Mouse (Mus musculus) 3134 (cell line): ENCODE data around the gene Chmp2b.

Experiments
- DNase-seq: peaks from one replicate; pipeline ENCODE4 v3.0.0-alpha.2; 2011; ENCODE audit warnings: low spot score; ENCODE audit not compliant: insufficient read length; ENCODE audit errors: extremely low read depth

The Chmp2b gene

DNA sequence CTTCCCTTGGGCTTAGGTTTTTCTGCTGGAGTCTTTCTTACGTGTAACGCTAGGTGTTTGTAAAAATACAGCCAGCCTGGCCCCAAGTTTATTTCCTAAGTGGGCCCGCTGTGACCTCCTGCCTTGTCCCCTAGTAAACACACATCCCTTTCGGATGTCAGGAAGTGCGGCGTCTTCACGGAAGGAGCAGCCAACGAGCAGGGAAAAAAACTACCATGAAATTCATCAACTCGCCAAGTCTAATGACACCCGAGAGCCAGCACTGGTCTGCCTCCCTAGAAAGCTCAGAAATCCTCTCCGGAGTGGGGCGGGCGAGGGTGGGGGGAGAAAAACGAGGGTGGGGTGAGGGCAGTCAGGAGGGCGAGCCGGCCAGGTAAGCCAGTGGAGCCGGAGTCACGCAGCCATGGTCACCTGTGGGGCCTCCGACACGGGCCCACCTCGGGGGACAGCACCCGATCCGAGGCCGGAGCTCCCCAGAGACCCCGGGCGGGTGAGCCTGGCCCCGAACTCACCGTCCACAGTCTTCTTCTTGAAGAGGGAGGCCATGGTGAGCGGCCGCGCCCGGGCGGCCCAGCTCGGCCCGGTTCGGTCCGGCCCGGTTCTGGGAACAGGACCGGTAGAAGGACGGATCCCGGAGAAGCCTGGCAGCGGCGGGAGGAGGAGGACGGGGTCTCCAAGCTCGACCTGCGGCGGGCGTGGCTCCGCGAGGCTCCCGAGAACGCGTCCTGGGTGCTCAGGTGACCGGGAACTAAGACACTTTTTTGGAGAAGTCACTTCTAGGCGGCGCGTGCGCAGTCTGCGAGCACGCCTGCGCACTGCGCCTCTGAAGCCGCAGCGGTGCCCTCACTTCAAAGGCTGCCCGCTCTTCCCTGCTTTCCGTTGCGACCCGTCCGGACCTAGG, at the start of gene Chmp2b:
Gene Chmp2b (minus strand): TSS at position 764 of the 901 bp plus-strand sequence.
- DNase-seq: peak; percentile 92

GRCm38 (mm10) chr16:65611678-65612077, 49.2 kb upstream of the Chmp2b start:
- no peak for DNase-seq

DNA sequence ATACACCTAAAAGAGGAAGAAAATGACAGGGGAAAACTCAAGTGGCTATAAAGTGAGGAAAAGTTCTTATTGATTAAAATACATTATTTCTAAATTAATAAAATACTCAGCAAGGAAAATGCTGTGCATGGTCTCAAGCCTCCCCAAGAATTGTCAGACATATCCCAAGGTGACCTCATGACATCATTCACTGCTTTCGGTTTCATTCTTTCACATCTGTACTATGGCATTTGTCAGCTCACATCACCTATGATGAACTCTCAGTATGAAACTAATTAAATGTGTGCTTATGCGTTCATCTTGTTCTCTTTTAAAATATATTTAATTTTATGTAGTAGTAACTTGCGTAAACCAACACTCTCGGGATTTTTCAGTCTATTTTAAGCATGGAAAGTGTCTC, 38.3 kb upstream of the Chmp2b start:
- no peak for DNase-seq

- no peak for DNase-seq
Observed at GRCm38 (mm10) chr16:65586111-65586865, 23.8 kb upstream of the Chmp2b start.

DNA sequence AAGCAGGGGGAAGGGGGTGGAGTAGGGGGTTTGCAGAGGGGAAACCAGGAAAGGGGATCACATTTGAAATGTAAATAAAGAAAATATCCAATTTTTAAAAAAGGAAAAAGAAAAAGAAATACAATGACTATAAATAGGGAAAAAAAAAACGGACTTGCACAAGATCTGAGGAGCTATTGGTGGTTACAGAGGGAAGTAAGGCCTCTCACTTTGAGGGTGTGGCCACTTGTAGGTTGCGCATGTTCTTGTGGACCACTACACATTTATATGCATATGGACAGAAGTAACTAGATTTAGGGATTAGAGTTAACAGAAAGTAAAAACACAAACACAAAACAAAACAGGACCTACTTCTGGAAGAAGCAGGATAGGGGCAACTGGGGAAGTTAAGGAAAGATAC, 23.2 kb upstream of the Chmp2b start:
- no peak for DNase-seq

DNA sequence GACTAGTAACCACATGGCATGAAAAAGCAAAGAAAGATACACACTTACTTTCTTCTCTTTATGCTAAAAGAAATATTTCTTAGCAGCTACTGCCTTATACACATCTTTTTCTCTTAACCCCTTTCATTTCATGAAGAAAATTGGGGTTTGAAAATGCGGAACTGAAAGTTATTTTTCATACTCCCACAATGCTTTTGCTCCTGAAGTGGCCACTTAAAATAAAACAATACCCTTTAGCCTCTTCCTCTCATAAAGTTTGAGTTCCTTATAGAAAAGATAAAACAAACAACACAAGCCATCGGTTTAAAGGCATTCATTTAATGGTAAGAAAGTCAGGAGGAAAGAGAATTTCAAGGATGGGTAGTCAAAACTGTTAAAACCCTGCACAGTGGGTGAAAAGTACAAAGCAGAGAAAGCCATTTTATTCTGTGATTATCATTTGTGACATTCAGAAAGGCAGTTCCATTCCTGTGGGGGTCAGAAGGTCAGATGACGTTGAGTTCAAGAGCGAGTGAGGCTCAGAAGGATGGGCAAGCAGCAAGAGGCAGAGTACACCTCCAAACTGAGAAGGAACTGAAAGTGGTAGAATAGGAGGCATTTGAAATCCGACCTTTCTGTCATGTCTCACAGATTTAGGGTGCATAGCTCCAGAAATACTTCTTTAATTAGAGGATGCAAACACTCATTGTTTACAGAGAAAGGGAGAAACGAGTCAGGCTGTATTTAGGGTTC, 14.9 kb upstream of the Chmp2b start:
- no peak for DNase-seq

- peak; percentile 11 for DNase-seq
Observed at GRCm38 (mm10) chr16:65568853-65569252, 6.3 kb upstream of the Chmp2b start.

- no peak for DNase-seq
Observed at GRCm38 (mm10) chr16:65564951-65565350, 2.4 kb upstream of the Chmp2b start.

DNA sequence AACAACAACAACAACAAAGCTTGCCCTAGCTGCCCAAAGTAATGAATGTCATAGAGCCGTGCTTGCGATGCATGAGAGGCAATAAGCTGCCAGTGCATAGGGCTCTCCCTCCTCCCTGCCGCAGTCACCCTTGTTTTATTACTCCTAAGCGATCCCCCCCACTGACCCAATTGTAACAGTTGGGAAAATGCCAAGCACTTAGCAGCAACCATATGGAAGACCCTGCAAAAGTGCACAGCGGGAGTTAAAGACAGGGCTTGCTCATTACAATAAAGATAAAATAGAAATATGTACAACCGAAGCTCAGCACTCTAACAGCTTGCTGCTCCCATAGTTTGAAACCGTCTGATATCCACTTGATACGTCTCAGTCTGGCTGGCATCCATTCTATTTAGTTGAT, 1.8 kb upstream of the Chmp2b start:
- no peak for DNase-seq

DNA sequence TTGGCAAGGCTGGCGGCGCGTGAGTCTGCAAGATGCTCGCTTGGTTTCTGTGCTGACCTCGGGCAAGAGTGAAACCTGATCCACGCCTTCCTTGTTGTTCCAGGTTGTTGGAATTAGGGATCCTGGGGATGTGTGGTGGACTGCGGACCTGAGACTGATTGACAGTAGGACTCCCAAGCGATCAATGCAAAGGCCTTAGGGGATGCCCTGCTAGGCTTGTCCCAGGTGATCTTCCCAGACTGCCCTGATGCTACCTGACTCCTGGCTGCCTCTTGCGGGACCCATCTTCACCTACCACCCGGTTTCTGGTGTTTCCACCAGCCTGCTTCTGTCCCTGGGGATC, 309 bp upstream of the Chmp2b start:
- DNase-seq: no peak

- DNase-seq: peak; percentile 11
Observed at GRCm38 (mm10) chr16:65560996-65561962, 1.2 kb downstream of the Chmp2b start.

GRCm38 (mm10) chr16:65559591-65559990, 2.9 kb downstream of the Chmp2b start:
- DNase-seq: peak; percentile 27

DNA sequence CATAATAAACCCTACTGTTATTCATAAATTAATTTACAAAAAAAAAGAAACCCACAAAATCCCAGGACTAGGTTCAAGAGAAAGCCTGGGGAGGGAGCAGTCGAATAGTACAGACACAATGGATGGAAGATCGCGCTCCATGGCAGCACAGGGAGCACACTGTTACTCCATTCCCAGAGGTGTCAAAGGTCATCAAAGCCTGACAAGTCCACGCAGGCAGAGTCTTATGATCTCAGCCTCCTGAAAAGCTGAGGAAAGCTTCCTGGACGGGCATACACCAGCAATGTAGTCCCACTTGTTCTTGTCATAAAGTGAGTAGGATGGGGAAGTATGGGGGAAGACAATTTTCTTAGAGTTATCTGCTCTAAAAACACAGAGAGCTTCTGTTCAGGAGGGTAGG, 5.2 kb downstream of the Chmp2b start:
- DNase-seq: no peak

DNA sequence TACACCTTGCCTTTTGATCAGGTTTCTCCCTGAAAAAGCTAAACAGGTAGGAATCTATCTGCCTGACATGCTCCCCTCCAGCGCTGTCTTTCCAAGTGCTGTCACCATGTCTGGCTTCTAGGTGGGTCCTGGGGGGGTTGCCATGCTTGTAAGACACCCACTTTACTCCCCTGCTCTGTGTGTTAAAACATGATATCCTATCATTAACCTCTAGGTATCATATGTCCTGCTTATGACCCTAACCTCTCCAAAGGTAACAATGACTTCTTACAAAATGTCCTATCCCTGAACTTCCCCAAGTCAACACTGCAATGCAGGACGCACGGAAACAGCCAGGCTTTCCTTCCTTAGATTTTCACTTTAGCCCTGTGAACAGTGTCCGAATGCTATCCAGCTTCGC, 8.3 kb downstream of the Chmp2b start:
- DNase-seq: no peak

DNA sequence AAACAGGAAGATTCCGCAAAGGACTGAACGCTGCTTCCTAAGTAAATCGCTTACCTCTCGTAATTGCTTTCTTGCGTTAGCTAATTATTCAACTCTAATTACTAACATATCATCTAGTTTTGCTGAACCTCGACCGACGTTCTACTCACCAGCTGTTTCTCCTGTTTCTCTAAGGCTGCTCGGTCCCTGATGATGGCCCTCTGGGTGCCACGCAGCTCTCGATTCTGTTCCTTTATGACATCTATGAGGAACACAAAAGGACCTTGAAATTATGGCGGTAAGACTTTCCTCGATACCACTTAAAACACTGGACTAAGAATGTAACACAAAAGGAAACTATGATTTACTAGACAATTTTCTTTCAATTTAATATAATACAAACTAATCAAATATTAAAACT, 11.7 kb downstream of the Chmp2b start:
- DNase-seq: no peak

DNA sequence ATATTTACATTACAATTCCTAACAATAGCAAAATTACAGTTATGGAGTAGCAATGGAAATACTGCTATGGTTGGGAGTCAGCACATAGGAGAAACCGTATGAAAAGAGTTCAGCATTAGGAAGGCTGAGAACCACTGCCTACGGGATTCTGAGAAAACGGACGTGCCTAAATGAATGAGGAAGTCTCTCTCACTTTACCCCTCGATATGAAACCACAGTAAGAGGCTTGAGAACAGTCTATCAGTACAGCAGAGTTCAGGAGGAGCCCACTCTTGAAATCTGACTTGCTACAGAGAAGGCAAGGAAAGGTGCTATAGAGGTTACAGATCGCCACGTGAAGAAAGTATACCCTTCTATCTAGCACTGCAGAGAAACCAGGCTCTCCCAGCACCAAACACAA, 13.6 kb downstream of the Chmp2b start:
- DNase-seq: no peak

DNA sequence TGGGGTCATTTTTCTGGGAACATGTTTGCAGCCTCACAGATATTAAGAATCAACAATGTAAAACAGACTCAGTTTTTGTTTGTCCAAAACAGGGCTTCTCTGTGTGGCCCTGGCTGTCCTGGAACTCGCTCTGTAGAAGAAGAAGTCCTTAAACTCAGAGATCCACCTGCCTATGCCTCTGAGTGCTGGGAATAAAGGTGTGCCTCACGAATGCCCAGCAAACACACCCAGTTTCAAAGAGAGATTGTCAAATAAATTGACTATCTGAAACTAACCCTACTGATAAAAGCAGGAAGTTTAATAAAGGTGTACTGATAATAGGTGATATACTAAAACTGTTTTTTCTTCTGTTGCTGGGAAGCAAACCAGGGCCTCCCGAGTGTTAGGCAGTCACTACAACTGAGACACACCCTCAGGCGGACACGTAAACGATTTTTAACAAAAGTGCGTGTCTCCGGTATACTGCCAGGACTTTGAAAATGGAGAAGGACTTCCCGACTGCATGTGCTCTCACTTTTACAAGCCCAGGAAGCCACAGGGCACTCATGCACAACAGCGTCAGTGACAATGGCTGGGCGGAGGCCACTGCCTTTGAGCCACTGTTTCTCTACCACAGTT, 18.7 kb downstream of the Chmp2b start:
- no peak for DNase-seq

- no peak for DNase-seq
Observed at GRCm38 (mm10) chr16:65533315-65533999, 29.1 kb downstream of the Chmp2b start.

GRCm38 (mm10) chr16:65531663-65532062, 30.9 kb downstream of the Chmp2b start:
- no peak for DNase-seq
